Mouse (Mus musculus): Measurements from ENCODE around the gene C1qtnf6. TPM values are rescaled to one million over a fixed set of nuclear protein-coding genes. Genes with fewer than 3 reads are reported as not detected.

Gene C1qtnf6
- polyA plus RNA-seq, 1 experiment = 1.9 TPM

DNA sequence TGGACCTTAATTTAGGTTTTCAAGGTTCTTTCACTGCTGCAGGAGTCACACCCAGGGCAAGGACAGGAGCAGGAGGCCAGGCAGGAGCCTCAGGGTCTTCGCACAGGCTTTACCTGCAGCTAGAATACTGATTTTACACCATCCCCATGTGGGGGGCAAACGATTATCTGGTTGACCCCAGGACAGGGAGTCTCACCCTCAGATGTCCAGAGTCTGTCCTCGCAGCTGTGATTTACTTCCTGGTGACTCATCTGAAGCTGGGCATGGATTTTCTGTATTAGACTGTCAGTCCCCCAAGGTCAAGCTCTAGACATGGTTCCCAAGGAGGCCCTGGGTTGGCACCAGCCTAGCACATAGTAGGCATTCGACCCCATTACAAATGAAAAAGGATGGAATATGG, 14.8 kb upstream of the C1qtnf6 start:
- Histone ChIP-seq H3K4me1 (ENCODE audit: control insufficient read depth, insufficient read depth, low read length) (no peaks in the 10 kb centered on the region), H3K4me3 (ENCODE audit: insufficient read depth, low read length) (no peak overlapping the region), H3K27ac (ENCODE audit: insufficient read depth, low read depth, low read length) (no peak overlapping the region)
- TF ChIP-seq CTCF (IDR thresholded peaks at IDR 0.05; ENCODE audit: low read depth, low read length) (no peak), POLR2A (IDR thresholded peaks at IDR 0.05; ENCODE audit: borderline replicate concordance, low read depth, low read length) (no peak)

DNA sequence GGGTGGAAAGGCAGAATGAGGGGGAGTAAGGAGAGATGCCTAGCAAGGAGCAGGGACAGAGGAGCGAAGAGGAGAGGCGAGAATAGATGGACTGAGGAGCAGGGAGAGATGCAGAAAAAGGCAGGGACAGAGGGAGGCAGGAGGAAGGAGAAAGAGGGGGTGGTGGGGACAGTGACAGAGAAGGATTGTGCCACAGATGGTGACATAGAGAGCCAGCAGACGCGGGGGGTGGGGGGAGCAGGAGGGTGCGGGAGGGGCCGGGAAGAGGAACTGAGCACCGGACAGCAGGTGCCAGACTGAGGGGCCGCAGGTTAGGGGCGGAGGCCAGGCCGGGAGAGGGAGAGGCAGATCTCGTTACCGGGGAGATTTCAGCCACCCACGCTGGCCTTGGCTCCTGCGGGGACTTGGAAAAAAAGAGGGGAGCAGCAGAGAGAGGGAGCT, 13.4 kb upstream of the C1qtnf6 start, which contains the start of gene Sstr3:
TSS of gene Sstr3 (minus strand) at position 125 of the 441 bp plus-strand sequence.
- no peak within 1 kb of the TSS for H3K27ac ChIP-seq (ENCODE audit: insufficient read depth, low read depth, low read length)
- no peak within 1 kb of the TSS for H3K4me3 ChIP-seq (ENCODE audit: insufficient read depth, low read length)
- H3K4me1 ChIP-seq (ENCODE audit: control insufficient read depth, insufficient read depth, low read length) = no peaks in the 10 kb centered on the region
- TF ChIP-seq POLR2A (IDR thresholded peaks at IDR 0.05; ENCODE audit: borderline replicate concordance, low read depth, low read length) (no peak), CTCF (IDR thresholded peaks at IDR 0.05; ENCODE audit: low read depth, low read length) (no peak)

DNA sequence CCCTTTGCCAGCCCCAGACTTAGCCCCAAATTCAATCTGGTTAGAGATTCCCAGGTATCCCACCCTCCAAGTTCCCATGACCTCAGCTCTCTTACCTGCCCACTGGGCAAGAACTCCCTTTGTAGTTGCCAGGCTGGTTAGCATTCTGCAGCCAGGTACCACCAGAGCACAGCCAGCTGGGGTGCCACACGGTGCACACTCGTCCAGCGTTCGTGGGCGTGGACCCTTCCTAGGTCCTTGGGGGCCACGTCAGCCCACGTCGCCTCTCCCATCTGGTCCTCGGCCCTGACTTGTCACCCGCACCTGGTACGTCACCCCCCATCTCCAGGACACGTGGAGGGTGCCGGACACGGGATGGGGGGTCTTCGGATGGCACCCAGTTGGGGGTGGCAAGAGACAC, 12.8 kb upstream of the C1qtnf6 start:
- TF ChIP-seq CTCF (IDR thresholded peaks at IDR 0.05; ENCODE audit: low read depth, low read length) = no peak
- no peak for TF ChIP-seq POLR2A (IDR thresholded peaks at IDR 0.05; ENCODE audit: borderline replicate concordance, low read depth, low read length)

DNA sequence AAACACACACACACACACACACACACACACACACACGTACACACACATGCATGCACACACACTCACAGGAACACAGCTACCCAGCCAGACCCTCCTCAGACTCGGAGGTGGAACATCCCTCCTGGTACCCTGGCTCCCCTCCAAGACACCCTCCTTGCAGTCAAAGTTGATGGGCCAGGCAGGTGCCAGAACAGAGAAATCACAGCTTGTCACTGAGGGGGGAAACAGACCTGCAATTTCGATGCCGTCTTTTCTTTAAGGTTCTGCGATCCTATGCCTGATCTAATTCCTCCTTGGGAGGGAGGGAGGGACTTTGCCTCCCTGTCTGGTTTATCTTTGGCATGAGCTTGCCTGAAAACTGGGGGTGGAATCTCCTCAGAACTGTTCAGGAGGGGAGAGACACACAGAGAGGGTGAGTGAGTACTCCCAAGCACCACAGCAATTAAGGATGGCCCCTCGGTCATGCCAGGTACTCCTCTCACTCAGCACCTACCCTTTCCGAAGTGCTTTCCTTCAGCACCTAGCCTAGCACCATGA, 11.6 kb upstream of the C1qtnf6 start:
- no peak for TF ChIP-seq CTCF (IDR thresholded peaks at IDR 0.05; ENCODE audit: low read depth, low read length)
- TF ChIP-seq POLR2A (IDR thresholded peaks at IDR 0.05; ENCODE audit: borderline replicate concordance, low read depth, low read length) = no peak
- Histone ChIP-seq H3K27ac (ENCODE audit: insufficient read depth, low read depth, low read length) (no peak overlapping the region), H3K4me3 (ENCODE audit: insufficient read depth, low read length) (no peak overlapping the region), H3K4me1 (ENCODE audit: control insufficient read depth, insufficient read depth, low read length) (no peaks in the 10 kb centered on the region)

More for the DNA sequence above, 12.8 kb upstream of the C1qtnf6 start:
- Histone ChIP-seq H3K4me3 (ENCODE audit: insufficient read depth, low read length) (no peak overlapping the region), H3K27ac (ENCODE audit: insufficient read depth, low read depth, low read length) (no peak overlapping the region), H3K4me1 (ENCODE audit: control insufficient read depth, insufficient read depth, low read length) (no peaks in the 10 kb centered on the region)

DNA sequence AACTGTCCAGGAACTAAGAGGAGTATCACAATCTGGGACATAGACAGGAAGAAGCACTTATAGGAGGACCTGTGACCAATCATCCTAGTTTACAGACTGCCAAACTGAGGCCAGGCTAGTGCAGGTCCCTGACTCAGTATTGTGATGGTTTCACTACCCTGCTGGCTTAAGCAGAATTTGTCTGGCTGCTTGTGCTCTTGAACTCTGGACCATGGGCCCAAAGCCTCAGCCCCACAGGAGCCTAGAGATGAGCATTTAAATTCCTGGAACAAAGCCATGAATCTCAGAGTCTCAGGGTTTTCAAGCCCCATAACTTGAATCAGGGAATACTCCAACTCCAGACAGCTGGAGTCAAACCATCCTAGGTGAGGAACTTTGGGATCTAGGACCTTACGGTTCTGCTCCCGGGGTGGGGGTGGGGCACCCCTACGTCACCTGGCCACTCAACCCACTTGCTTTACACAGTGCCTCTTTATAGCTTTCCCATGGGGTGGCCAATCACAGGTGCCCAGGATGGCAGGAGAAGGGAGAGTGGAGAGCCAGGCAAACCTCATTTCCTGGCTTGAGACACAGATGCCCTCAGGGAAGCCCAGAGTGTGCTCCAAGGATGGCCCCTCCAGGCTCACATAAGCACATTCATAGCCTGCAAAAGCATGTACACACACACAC, 11.0 kb upstream of the C1qtnf6 start:
- H3K27ac ChIP-seq (ENCODE audit: insufficient read depth, low read depth, low read length) = no peak overlapping the region
- TF ChIP-seq POLR2A (IDR thresholded peaks at IDR 0.05; ENCODE audit: borderline replicate concordance, low read depth, low read length) (no peak), CTCF (IDR thresholded peaks at IDR 0.05; ENCODE audit: low read depth, low read length) (no peak)
- no peak overlapping the region for H3K4me3 ChIP-seq (ENCODE audit: insufficient read depth, low read length)
- no peaks in the 10 kb centered on the region for H3K4me1 ChIP-seq (ENCODE audit: control insufficient read depth, insufficient read depth, low read length)

DNA sequence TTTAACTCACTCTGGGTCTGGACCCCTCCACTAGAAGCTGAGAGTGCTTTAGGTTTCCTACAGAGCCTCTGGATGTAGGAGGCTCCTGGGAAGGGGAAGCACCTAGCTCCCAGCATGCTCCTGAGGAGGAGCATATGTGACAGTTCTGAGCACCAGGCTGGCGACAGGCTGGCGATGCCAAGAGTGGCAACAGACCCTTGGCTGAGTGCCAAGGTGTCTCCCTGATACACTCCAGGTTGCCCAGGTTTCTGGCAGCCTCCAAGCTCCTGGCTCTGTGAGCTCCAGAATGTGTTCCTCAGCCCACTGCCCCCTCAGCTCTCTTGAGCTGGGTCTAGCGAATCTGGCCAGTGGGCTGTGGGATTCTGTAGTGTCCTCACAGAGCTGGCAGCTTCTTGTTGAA, 10.4 kb upstream of the C1qtnf6 start:
- Histone ChIP-seq H3K27ac (ENCODE audit: insufficient read depth, low read depth, low read length) (no peak overlapping the region), H3K4me3 (ENCODE audit: insufficient read depth, low read length) (no peak overlapping the region), H3K4me1 (ENCODE audit: control insufficient read depth, insufficient read depth, low read length) (no peaks in the 10 kb centered on the region)
- TF ChIP-seq POLR2A (IDR thresholded peaks at IDR 0.05; ENCODE audit: borderline replicate concordance, low read depth, low read length) (no peak), CTCF (IDR thresholded peaks at IDR 0.05; ENCODE audit: low read depth, low read length) (no peak)

DNA sequence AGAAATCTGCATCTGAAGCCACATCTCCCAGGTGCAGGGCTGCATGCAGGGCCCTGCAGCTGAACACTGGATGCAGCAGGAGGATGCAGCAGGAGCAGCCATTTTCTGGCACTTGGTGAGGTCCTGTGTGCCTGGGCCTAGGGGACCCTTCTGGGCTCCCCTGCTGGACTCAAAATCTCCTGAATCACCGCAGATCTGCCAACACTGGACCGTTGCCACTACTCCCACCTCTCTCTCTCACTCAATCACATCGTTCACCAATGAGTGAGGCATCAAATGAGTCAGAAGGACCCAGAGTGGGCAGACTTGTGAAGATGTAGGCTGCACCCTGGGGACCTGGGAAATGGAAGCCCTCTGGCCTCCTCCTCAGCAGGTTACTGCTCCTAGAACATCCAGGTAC, 9.8 kb upstream of the C1qtnf6 start:
- Histone ChIP-seq H3K27ac (ENCODE audit: insufficient read depth, low read depth, low read length) (no peak overlapping the region), H3K4me1 (ENCODE audit: control insufficient read depth, insufficient read depth, low read length) (no peaks in the 10 kb centered on the region), H3K4me3 (ENCODE audit: insufficient read depth, low read length) (no peak overlapping the region)
- TF ChIP-seq POLR2A (IDR thresholded peaks at IDR 0.05; ENCODE audit: borderline replicate concordance, low read depth, low read length) (no peak), CTCF (IDR thresholded peaks at IDR 0.05; ENCODE audit: low read depth, low read length) (no peak)

DNA sequence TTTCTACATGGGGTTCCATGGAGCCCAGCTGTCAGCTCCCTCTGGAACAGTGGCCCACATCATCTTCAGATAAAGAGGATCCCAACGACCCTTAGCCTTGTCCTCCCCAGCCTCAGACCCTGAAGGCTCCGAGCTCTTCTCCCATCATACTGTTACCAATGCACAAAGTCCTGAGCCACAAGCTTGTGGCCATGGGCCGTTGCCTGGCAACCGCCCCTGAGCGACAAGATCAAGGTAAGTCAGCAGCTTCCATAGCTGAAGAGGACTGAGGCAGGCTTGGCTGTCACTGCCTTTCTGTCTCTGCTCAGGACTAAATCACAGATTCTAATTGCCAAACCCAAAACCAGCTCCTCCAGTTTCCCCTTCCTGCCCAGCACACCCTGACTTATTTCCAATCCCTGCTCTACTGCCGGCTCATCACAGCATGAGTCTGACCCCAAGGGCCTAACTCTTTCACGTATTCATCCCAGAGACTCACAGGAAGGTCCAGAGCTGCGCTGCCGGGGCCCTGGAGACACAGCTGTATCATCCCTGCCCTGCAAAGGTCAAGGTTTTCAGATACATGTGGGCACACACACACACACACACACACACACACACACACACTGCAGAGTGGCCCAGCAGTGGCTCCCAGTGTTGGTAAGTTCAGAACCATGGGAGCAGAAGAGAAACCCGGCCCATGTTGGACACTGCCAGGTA, 4.7 kb upstream of the C1qtnf6 start:
- H3K4me1 ChIP-seq (ENCODE audit: control insufficient read depth, insufficient read depth, low read length) = no peaks in the 10 kb centered on the region

DNA sequence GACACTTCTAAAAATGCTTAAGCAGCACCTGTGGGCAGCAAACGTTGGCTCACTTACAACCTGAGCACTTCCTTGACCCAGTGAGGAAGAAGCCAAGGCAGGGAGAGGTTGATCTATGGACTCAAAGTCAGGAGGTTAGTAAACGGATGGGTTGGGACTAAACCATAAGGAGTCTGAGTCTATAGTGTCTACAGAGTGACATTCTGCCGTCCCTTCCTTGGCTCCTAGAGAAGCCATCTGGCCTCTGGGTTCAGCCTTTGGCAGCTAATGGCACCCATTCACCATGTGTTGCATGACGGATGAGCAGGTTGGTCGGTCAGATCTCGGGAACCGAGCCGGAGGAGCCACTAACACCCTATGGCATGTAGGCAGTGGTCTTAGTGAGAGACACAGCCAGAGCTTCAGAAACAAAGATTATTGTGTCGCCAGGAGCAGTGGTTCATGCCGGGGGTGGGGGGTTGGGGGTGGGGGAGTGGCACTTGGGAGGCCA, 2.2 kb upstream of the C1qtnf6 start:
- TF ChIP-seq CTCF (IDR thresholded peaks at IDR 0.05; ENCODE audit: low read depth, low read length) (no peak), POLR2A (IDR thresholded peaks at IDR 0.05; ENCODE audit: borderline replicate concordance, low read depth, low read length) (no peak)
- Histone ChIP-seq H3K4me3 (ENCODE audit: insufficient read depth, low read length) (no peak overlapping the region), H3K4me1 (ENCODE audit: control insufficient read depth, insufficient read depth, low read length) (0 out of 2 replicates have a peak, but pooled peaks cover 2% of the 10 kb centered on the region), H3K27ac (ENCODE audit: insufficient read depth, low read depth, low read length) (no peak overlapping the region)

More for the DNA sequence above, 4.7 kb upstream of the C1qtnf6 start:
- no peak for TF ChIP-seq POLR2A (IDR thresholded peaks at IDR 0.05; ENCODE audit: borderline replicate concordance, low read depth, low read length)
- no peak for TF ChIP-seq CTCF (IDR thresholded peaks at IDR 0.05; ENCODE audit: low read depth, low read length)
- Histone ChIP-seq H3K27ac (ENCODE audit: insufficient read depth, low read depth, low read length) (no peak overlapping the region), H3K4me3 (ENCODE audit: insufficient read depth, low read length) (no peak overlapping the region)

All from bone marrow macrophage, adult 2 months (primary cell).